Mouse (Mus musculus) brain, adult 2 months (tissue): ENCODE measurements at regions not wholly inside any gene's neighbourhood (a gene's known extent, or its start where the extent isn't known, plus 50 kb on each side); places are given as distances from the start of the nearest gene placed in this dataset.
A peak's percentile ranks its signal among the peaks of the same experiment; 100 is the strongest.

Source experiments
- DNase-seq: peaks from one replicate; pipeline ENCODE4 v3.0.0; 2011; ENCODE audit warnings: low read depth, low spot score

- DNase-seq = peak; percentile 55
Observed at GRCm38 (mm10) chr15:87365712-87366361, 178.3 kb upstream of the Fam19a5 start.

DNA sequence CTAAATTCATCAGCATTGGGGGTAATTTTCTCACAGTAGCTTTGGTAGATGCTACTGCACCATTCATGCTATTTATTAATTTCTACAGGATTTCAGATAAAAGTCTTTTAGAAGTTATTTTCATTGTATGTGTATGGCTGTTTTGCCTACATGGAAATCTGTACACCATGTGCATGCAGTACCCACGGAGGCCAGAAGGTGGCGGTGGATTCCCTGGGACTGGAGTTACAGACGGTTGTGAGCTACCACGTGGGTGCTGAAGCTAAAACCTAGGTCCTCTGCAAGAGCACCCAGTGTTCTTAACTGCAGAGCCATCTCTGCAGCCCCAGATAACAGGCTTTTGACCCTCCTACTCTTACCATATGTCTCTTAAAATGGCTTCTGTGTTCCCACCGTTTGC, 176.7 kb upstream of the Fam19a5 start:
- no peak for DNase-seq

- DNase-seq = peak; percentile 15
Observed at GRCm38 (mm10) chr15:87369381-87369780, 174.7 kb upstream of the Fam19a5 start.

DNA sequence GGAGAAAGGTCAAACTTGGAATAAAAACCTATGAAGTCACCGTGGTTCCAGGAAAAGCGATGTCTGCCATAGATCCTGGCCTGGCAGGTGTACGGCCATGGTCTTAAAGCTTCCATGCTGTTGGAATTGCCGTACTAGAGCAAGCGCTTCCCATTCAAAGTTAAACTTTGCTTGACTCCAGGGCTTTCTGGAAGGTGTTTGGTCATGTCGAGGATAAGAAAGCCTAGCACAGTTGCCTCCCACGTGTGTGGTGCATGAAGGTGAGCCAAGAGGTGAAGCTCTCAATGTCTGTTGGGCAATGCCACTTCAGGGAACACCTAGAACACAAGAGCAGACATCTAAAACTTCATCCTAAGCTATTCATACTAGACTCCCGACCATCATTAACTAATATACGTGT, 174.3 kb upstream of the Fam19a5 start:
- no peak for DNase-seq

DNA sequence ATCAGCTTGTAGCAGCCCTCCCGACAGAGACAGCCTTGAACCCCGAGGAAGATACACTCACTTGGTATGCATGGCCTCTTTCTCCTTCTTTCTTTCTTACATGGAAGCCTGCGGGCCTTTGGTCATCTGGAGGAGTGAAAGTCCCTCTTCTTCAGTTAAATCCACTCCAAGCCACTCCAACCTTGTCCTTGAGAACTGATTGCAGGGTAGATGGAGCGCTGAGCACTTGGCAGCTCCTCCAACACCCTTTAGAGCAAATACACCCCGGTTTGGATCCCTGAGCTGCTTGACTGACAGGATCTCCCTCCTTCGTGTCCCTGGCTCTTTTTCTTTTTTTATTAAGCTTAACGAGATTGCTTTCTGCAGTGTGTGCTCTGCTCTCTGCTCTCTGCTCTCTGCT, 173.3 kb upstream of the Fam19a5 start:
- DNase-seq = peak; percentile 5

DNA sequence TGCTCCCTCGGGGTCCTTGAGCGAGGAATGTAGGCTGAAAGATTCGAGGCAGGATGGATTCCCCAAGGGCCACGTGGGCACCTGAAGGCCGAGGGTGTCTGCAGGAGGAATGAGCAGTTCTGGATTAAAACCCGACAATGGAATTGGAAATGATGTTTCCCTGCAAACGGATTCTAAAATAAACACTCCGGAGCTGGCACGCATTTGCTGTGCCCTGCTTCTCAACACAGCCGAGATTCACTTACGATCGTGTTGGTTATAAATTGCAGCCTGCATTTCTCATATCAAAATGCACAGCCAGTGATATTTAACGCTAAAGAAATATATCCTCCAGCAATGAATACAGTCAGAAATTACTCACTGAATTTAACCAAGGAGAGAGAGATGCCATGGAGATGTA, 169.4 kb upstream of the Fam19a5 start:
- DNase-seq = peak; percentile 50

GRCm38 (mm10) chr15:87375596-87376194, 168.4 kb upstream of the Fam19a5 start:
- no peak for DNase-seq

DNA sequence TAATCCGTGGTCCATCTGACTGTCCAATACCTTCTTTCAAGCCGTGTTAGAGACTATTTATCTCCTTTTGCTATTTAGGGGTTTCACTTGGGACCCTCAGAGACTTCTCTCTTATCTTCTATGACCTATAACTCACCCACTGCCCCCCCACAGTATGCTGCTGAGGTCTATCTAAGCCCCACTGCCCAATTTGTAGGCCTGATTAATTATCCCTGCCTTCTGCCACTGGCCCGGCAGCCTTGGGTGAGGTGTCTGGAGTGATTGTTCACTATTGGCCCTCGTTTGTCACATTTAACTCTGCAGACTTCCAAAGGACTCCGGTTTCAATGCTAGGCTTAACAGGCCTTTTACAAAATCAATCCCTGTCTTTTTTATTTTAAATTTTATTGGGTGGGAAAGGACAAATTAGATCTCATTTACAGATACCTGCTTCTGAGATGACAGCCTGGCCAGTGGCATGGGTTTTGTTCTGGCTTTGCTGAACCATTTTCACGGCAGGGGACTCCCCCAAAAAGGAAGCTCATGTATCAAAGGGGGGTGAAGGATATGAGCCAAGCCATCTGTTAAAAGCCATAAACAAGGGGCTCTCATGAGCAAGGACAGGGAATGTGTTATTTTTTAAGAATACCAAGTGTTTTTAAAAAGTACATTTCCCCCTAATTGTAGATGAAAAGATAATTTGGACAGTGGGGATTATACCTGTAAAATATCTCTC, 160.4 kb upstream of the Fam19a5 start:
- peak; percentile 87 for DNase-seq

DNA sequence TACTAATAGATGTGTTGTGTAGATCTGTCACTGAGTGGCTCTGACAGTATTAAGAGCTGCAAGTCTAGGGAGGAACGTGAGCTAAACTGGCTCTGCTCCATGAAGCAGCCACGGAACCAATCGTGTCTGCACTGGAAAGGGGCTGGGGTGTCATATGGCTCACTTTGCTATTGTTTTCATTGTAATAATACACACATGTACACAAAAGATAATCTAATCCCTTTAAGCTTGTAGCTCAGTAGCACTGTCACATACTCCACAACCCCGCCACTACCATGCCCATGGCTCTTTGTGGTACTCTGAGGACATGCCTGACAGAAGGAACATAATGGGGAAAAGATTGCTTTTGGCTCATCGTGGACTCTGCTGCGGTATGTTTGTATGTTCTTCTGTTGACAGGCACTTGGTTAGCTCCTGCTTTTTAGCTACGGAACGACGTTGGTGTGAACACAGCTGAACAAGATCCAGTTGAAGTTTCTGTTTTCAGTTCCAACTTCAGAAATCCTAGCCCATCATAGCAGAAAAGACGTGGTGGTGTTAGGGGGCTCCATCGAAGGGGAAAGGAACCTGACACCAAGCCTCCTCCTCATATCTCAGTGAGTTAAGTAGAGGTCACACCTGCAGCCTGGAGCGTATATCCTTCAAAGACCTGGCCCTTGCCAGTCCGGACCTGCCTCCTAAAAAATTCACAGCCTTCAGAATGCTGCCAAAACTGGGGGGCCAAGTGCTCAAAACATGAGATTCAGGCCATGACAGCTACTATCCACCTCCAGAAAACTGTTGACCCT, 159.6 kb upstream of the Fam19a5 start:
- peak; percentile 27 for DNase-seq

DNA sequence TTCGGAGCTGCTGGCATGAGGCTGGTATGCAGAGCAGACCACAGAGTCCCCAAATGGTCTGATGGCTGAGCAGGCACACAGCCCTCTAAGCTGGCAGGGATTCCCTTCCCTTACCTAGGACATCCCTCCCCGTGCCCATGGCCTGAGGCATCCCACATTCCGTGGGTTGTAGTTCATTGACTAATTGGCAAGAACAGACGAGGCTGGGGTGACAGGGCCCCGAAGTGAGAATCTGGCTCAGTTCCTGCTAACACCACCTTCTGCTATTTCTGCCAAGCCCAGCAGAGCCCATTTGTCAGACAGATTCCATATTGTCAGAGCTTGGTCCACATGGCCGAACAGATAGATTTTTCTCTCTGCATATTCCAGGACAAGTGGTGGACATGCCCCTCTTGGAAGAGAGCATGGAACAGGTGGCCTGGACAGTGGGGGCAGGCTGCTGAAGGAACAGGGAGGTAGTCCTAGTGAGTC, 157.6 kb upstream of the Fam19a5 start:
- DNase-seq = peak; percentile 98

DNA sequence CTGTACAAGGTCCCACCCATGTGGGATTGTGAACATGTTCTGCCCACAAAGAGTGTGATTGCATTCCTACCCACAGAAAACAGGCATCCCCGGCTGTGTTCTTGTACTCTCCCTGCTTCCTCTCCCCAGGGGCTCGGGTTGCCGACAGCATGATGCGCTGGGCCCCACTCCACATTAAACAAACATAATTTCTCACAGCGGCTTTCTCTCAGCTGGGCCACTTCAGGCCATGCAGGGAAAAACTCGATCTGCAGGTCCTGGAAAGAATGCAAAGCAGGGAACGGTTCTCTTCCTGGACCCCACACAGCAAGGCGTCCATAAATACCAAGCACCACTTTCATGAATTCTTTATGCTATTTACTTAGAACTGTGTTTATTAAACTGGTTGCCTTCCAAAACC, 152.7 kb upstream of the Fam19a5 start:
- DNase-seq = no peak

- no peak for DNase-seq
Observed at GRCm38 (mm10) chr15:87398396-87398795, 145.7 kb upstream of the Fam19a5 start.

DNA sequence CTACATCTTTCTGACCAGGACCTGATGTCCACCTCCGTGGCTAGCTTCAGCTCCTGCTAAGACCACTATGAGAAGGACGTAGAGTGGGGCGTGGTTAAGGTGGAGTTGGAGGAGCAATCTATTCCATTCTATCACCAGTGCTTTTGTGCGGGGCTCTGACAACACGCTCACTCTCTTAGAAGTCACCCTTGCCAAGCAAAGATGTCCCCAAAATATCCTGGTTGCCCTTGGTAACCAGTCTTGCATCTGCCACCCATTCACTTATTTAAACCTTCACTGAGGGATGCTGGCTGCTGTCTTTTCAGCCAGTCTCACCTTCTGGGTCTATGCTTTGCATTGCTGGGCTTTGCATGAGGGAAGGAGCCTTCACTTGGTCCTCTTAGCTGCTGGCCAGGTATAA, 138.4 kb upstream of the Fam19a5 start:
- DNase-seq = peak; percentile 88

- DNase-seq = peak; percentile 67
Observed at GRCm38 (mm10) chr15:87411978-87412377, 132.1 kb upstream of the Fam19a5 start.

DNA sequence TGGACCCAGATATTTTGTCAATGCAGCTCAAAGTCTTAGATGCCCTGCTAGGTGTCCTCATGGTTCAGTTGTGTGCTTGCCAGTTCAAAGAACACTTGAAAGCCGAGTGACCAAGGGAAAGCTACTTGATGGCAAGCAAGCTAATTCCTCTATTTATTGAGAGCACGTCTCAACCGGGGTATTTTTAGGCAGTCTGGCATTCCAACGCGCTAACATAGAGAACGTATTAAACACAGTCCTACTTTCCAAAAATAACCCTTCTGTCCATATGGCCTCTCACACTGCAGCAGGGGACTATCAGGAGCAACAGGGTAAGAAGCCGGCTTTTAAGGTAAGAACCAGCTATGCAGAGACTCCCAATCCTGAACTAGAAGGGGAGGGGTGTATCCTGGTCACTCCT, 128.1 kb upstream of the Fam19a5 start:
- DNase-seq = peak; percentile 80

DNA sequence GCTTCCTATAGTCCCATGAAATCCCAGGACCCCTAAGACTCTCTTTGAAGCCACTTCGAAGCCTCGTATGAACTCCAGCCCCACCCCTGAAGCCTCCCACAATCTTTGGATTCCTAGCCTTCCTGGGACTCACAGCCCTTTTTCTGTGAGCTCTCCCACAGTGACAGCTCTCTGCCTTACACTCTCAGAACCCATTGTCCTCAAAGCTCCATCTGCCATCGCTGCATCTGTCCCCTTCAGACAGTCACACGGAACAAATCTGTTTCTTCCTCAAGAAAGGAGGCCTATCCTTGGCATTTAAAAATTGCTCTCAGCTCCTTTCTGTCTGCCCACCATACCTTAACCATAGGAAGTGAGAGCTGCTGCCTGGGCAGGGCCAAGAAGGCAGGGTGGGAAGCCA, 122.4 kb upstream of the Fam19a5 start:
- peak; percentile 70 for DNase-seq

DNA sequence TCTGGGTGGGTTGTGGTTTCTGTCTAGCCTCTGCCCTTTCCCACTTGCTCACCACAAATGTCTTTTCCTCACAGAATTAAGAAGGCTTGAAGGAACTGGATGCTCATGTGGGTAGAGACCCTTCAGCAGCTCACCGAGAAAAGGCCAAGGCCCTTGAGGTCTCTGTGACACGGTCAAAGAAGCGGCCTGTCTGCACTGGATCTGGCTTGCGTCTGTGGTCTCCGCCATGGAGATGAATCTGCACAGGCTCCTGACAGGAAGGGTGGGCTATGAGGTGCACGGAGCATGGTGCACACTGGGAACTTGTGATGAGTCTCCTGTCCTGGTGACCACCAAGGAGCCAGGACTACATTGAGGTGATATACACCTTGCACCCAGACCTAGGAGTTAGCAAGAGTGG, 110.8 kb upstream of the Fam19a5 start:
- DNase-seq = no peak

- DNase-seq = peak; percentile 21
Observed at GRCm38 (mm10) chr15:87433901-87434300, 110.2 kb upstream of the Fam19a5 start.

DNA sequence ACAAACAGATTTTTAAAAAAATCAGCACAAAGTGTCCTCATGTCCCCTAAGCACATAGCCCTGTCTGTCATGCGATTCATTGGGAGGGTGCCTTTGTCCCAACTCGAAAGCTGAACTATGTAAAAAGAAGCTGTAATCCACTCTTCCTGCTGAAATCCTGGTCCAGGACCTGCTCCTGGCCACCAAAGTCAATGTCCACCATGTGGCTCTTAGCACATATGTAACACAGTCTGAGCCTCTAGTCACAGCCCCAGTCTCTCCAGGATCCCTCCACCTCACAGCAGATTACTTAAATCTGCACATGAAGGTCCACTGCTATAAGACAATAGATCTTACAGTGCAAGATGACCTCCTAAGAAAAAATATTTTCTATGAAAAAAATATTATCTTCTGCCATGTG, 108.5 kb upstream of the Fam19a5 start:
- no peak for DNase-seq

DNA sequence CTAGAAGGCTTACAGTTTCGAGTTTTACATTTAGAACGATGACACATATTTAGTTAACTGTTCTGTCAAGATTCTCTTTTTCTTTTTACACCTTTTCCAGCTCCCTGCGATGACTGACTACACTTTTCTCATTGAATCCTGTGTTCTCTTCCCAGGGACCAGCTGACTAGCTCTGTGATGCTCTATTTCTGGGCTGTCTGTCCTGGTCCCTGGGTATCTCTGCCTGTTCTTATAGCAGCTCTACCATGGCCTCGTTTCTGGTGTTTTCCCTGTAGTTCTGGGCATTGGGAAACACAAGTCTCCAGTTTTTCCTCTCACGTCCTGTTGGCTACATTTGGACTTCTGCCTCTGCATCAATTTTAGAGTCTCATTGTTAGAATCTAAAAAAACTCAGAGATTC, 106.5 kb upstream of the Fam19a5 start:
- DNase-seq = peak; percentile 59

GRCm38 (mm10) chr15:87458932-87459331, 85.2 kb upstream of the Fam19a5 start:
- DNase-seq = no peak

- DNase-seq = no peak
Observed at GRCm38 (mm10) chr15:87476247-87476646, 67.9 kb upstream of the Fam19a5 start.
